Mouse (Mus musculus) lung, postnatal 25 days (tissue): ENCODE results near the gene Tnrc6a.

ENCODE experiments used
- DNase-seq: peaks from one replicate; pipeline ENCODE4 v3.0.0; 2022; ENCODE audit warnings: low spot score

The Tnrc6a gene

GRCm38 (mm10) chr7:123189762-123190161, 66.1 kb downstream of the Tnrc6a start:
- DNase-seq = no peak

GRCm38 (mm10) chr7:123191731-123192130, 68.0 kb downstream of the Tnrc6a start:
- DNase-seq = no peak

- no peak for DNase-seq
Measured at GRCm38 (mm10) chr7:123193201-123193600, 69.5 kb downstream of the Tnrc6a start.

GRCm38 (mm10) chr7:123194696-123195095, 71.0 kb downstream of the Tnrc6a start:
- no peak for DNase-seq

DNA sequence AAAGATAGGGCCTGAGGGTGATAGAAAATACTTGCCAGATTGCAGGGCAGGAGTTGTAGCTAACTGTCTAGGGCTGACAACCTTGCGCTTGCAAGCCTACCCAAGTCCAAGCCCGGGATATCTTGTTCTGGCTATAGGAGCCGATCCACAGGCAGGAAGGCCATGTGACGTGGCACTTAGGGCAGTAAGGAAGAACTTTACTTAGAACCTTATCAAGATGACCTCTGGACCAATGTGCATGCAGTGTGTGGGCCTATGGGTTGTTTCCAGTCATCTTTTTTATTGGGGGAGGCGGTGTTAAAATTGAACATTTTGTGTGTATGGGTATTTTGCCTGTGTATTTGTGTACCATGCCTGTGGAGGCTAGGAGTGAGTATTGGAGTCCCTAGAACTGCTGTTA, 72.7 kb downstream of the Tnrc6a start:
- DNase-seq = no peak

DNA sequence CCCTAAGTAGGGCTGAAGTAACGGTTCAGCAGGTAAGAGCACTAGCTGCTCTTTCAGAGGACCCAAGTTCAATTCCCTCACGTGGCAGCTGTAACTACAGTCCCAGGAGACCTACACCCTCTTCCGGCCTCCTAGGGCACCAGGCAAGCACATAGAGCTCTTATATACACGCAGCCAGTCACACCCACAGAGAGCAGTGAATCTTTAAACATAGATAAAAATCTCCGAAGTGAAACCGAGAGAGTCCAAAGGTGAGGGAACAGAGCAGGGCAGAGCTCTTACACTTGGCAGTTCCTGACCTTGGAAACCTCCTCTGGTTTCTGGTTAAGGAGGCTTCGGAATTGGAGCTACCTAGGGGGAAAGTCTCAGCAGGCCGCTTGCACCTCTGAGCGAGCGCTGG, 75.0 kb downstream of the Tnrc6a start:
- no peak for DNase-seq

DNA sequence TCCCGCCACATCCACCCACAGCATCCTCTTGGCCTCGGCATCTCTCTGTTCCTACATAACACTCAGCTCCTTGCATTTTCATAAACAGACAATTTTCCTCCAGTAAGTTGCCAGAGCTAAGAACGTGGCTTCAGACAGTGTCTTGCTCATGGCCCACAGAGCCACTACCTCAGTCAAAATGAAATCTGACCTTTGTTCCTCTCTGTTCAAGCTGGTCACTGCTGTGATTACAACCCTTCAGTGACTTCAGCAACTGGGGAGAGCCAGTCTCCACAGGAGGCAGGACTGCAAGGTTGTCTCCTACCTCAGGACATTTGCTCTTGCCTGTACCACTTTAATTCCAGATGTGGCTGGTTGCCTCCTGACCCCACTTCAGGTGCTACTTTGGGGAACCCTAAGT, 75.5 kb downstream of the Tnrc6a start:
- DNase-seq = no peak

- peak; percentile 23 for DNase-seq
Measured at GRCm38 (mm10) chr7:123199656-123200206, 76.0 kb downstream of the Tnrc6a start.

GRCm38 (mm10) chr7:123200722-123201121, 77.0 kb downstream of the Tnrc6a start:
- DNase-seq = no peak

- DNase-seq = peak; percentile 9
Measured at GRCm38 (mm10) chr7:123205261-123205660, 81.6 kb downstream of the Tnrc6a start.

- no peak for DNase-seq
Measured at GRCm38 (mm10) chr7:123207561-123207960, 83.9 kb downstream of the Tnrc6a start.

DNA sequence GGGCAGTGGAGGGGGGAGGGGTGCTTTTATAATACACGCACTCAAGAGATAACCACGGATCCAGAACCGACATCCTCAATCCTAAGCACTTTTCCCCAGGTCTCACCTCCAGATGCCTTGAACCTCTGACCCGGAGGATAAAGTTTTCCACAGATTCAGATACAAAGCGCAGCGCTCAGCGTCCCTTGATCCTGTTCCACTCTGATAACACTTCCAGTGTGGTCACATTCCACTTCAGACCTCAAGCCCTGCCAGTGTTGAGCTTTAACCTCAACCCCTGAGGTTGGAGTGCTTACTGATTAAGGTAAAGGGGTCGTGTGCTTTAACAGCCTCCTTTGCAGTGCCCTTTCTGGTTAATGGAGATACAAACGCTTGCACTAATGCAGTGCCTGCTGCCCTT, 86.2 kb downstream of the Tnrc6a start:
- DNase-seq = no peak

DNA sequence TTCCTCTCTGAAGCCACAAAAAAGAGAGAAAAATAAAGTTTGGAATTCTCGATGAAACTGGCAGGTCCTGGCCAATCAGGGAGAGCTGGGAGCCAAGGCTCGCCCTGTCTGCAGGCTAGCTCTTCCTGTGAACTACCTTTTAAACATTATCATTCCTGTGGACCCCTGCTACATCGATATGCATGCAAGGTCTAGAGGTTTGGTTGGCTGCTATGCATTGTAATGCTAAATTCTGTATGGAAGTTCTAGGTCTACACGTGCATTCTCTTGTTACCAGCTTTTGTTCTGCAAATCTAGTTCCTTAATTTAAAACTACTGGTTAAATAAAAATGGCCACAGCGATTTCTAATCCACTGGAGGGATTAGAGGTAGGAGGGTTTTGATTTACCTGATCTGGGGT, 87.8 kb downstream of the Tnrc6a start:
- no peak for DNase-seq

DNA sequence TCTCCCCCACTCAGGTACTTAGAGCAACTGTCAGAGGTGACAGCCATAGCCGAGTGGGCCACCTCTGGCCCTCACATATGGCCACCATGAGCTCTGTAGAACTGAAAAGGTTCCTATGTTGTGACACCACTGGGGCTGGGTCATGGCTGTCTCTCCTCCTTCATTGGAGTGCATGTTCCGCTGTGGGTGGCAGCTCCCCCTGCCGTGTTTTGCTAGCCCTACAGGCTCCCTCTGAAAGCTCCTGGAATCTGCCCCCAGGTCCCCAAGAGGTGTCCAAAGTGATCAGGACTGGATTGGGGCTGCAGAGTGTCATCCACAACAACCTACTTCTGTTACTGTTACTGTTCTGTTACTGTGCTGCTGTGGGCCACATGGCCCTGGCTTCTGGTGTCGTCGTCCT, 88.6 kb downstream of the Tnrc6a start:
- no peak for DNase-seq

DNA sequence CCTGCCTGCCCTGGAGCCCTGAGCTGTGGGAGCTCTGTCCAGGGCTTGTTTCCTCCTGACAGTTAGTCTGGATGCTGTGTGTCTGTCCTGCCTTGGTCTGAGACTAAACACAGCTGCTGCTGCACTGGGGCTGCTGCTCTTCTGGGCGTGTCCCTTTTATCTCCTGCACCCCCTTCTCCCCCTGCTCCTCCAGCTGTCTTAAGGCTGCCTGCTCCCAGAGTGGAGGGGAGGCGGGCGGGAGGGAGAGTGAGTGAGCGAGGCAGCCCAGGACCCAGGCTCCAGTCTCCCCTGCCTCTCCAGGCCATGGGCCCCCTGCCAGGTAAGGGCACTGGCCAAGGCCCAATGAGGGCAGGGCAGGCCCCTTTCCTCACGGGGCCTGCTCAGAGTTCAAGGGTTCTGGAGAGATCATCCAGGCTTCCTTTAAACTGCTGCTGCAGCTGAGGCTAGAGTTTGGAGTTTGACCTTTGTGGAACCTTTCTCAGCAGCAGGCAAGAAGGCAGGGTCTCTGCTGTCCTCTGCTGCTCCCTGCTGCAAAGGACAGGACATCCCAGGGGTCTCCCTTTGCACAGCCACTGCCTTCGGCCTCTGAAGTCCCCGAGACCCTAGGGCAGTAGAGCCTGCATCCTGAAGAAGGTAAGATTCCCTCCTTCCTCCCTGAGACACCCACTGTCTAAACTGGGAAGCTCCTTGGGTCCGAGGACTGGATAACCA, 90.8 kb downstream of the Tnrc6a start, which contains the start of gene Slc5a11:
TSS of gene Slc5a11 (plus strand) at position 416 of the 711 bp plus-strand sequence.
- no peak for DNase-seq

DNA sequence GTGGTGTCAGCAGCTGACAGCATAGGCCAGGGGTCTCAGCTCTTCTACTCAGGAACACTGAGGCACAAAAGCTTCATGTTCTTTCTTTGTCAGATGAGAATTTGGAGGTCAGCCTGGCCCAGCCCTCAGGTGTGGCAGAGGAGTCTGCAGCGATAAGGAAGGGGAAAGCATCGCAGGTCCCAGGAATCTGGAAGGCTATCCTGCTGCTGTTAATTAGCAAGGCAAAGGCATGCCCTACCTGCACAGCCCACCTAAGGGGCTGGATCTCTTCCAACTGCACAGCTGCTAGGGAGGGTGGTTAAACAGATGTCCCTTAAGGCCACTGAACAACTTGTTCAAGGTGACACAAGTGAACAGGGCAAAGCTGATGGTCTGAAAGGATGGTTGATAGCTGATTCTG, 91.5 kb downstream of the Tnrc6a start:
- DNase-seq = no peak

- DNase-seq = no peak
Measured at GRCm38 (mm10) chr7:123217448-123218354, 94.0 kb downstream of the Tnrc6a start.

GRCm38 (mm10) chr7:123218620-123219019, 94.9 kb downstream of the Tnrc6a start:
- no peak for DNase-seq

GRCm38 (mm10) chr7:123219781-123220632, 96.3 kb downstream of the Tnrc6a start:
- DNase-seq = no peak

DNA sequence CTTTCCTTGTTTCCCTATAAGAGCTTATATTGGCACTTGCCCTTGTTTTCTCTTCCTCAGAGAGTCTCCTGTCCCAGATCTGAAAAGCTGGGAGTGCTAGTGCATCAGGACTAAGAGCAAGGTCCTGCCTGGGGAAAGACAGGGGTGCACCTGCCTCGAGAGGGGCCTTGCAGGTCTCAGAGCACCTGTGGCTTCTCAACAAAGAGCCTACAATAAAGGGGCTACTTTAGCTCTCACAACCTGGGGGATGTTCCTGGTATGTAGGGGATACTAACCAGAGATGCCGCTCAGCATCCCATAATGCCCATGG, 96.9 kb downstream of the Tnrc6a start:
- DNase-seq = no peak

DNA sequence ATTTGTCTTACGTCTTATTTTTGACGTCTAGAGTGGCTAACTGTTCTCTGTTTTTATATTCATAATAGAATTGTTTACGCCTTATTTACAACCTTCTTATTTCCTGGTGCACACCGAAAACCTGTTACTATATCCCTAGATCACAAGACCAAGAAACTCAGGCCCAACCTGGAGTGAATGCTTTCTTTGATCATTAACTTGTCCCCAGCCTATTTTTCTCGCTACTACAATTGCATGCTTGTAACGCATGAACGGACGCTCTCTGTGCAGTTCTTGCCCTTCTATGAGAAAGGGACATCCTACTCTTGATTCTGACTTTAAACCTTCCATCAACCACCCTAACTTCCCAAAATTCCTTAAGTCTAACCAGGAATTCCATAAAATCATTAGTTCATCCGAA, 100.4 kb downstream of the Tnrc6a start:
- no peak for DNase-seq

GRCm38 (mm10) chr7:123225159-123225558, 101.5 kb downstream of the Tnrc6a start:
- no peak for DNase-seq
